Mouse (Mus musculus) small intestine, adult 2 months (tissue): ENCODE data around the gene A630001G21Rik.

Experiments
- CTCF ChIP-seq: fragments of 200-500 bp; IDR thresholded peaks from 2 replicates; pipeline ENCODE4 v1.5.1; 2012; ENCODE audit warnings: low read depth, mild to moderate bottlenecking, control low read depth, inconsistent platforms, low read length, moderate library complexity, mixed read lengths; ENCODE audit not compliant: insufficient replicate concordance, insufficient read length; ENCODE audit errors: extremely low read depth
- POLR2A ChIP-seq: fragments of 200-500 bp; IDR thresholded peaks from 2 replicates; pipeline ENCODE4 v1.6.1; 2012; ENCODE audit warnings: low read depth, mild to moderate bottlenecking, control low read depth, inconsistent platforms, low read length, moderate library complexity

DNA sequence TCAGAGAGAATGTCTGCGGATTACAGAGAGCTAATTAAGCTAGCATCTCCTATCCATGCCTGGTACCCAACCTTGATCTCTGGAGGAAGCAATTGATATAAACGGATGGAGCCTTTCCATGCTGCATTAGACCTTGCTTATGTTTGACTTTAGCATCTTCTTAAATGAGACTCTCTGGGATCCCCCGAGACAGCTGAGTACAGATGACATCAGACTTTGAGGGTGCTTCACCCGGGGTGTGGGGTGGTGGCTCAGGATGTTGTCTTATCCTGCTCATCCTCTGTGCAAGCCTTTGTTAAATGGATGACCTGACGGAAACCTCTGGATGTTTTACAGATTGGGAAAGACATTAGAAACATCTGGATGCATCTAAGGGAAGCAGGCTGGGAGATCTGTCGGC lies 48.0 kb downstream of the A630001G21Rik start:
- TF ChIP-seq CTCF (no peak), POLR2A (no peak)
